Mouse (Mus musculus) lung, adult 2 months (tissue): ENCODE measurements around the gene Clrn3. TPM values are rescaled to one million over a fixed set of nuclear protein-coding genes. Genes with fewer than 3 reads are reported as not detected.

Source experiments
- DNase-seq: peaks from one replicate; pipeline ENCODE4 v3.0.0; 2022
- H3K4me1 ChIP-seq: fragments of 200-500 bp; 2 replicates; pipeline ENCODE4 v1.6.1; 2011; ENCODE audit warnings: low read length; ENCODE audit not compliant: control insufficient read depth, insufficient read depth
- H3K4me3 ChIP-seq: fragments of 200-500 bp; replicated peaks from 2 replicates; pipeline ENCODE3; 2011; ENCODE audit warnings: low read depth, mild to moderate bottlenecking, control low read depth, low read length; ENCODE audit errors: extremely low read depth
- CTCF ChIP-seq: fragments of 200-500 bp; IDR thresholded peaks from 2 replicates; pipeline ENCODE4 v1.5.1; 2011; ENCODE audit warnings: mild to moderate bottlenecking, low read length, control low read depth; ENCODE audit not compliant: insufficient read depth
- POLR2A ChIP-seq: fragments of 200-500 bp; IDR thresholded peaks from 2 replicates; pipeline ENCODE4 v1.6.1; 2011; ENCODE audit warnings: low read depth, mild to moderate bottlenecking, control low read depth, low read length, borderline replicate concordance; ENCODE audit errors: extremely low read depth
- WGBS: fragments of 180-500 bp; shearing (Covaris S2); methylation state at CpG from one replicate; pipeline ENCODE4 v1.1.7; 2018; 5-methylcytosine and 5-hydroxymethylcytosine counted together
- polyA plus RNA-seq: library from polyadenylated mRNA; depleted of rRNA; stranded (reverse); fragments of >200 nt; gene quantifications from 2 replicates; pipeline ENCODE4 v1.2.3, GENCODE M21; 2012

Clrn3 gene
- polyA plus RNA-seq, 1 experiment, result not detected

GRCm38 (mm10) chr7:135556663-135557402, 28.4 kb upstream of the Clrn3 start:
- TF ChIP-seq POLR2A, result no peak
- TF ChIP-seq CTCF, result no peak
- no peak for DNase-seq
- Histone ChIP-seq H3K4me1 (peaks cover 2% of the 10 kb centered on the region; the same call in 1 of the 2 replicates), H3K4me3 (no peak overlapping the region)
- 71% methylated on average over 3 of the region's 3 CpGs for WGBS

GRCm38 (mm10) chr7:135553550-135553949, 25.1 kb upstream of the Clrn3 start:
- 75% methylated on average over 3 of the region's 3 CpGs for WGBS
- no peak overlapping the region for H3K4me3 ChIP-seq
- H3K4me1 ChIP-seq, result peaks cover 2% of the 10 kb centered on the region; the same call in 1 of the 2 replicates
- DNase-seq, result no peak
- no peak for TF ChIP-seq CTCF
- TF ChIP-seq POLR2A, result no peak

- TF ChIP-seq POLR2A (no peak), CTCF (no peak)
- Histone ChIP-seq H3K4me1 (peaks cover 2% of the 10 kb centered on the region; the same call in 1 of the 2 replicates), H3K4me3 (no peak overlapping the region)
- peak; percentile 45 for DNase-seq
- WGBS, result 29% methylated on average over 1 of the region's 1 CpGs
These were observed 23.1 kb upstream of the Clrn3 start for GRCm38 (mm10) chr7:135551547-135551946.

- 66% methylated on average over 6 of the region's 6 CpGs for WGBS
- H3K4me3 ChIP-seq, result no peak overlapping the region
- no peak for TF ChIP-seq CTCF
- TF ChIP-seq POLR2A, result no peak
These were observed 20.0 kb upstream of the Clrn3 start for GRCm38 (mm10) chr7:135548434-135548833.

GRCm38 (mm10) chr7:135546530-135546929, 18.1 kb upstream of the Clrn3 start:
- Histone ChIP-seq H3K4me1 (no peaks in the 10 kb centered on the region), H3K4me3 (no peak overlapping the region)
- 47% methylated on average over 5 of the region's 5 CpGs for WGBS
- no peak for TF ChIP-seq POLR2A
- no peak for TF ChIP-seq CTCF
- no peak for DNase-seq

More at GRCm38 (mm10) chr7:135548434-135548833, 20.0 kb upstream of the Clrn3 start:
- no peak for DNase-seq
- no peaks in the 10 kb centered on the region for H3K4me1 ChIP-seq

GRCm38 (mm10) chr7:135545957-135546356, 17.5 kb upstream of the Clrn3 start:
- no peak for TF ChIP-seq CTCF
- no peak for TF ChIP-seq POLR2A
- H3K4me1 ChIP-seq, result no peaks in the 10 kb centered on the region
- H3K4me3 ChIP-seq, result no peak overlapping the region
- 58% methylated on average over 7 of the region's 7 CpGs for WGBS
- no peak for DNase-seq

- no peak overlapping the region for H3K4me3 ChIP-seq
- WGBS, result 87% methylated on average over 6 of the region's 6 CpGs
- TF ChIP-seq CTCF (no peak), POLR2A (no peak)
- no peak for DNase-seq
- H3K4me1 ChIP-seq, result no peaks in the 10 kb centered on the region
These were observed 15.9 kb upstream of the Clrn3 start for GRCm38 (mm10) chr7:135544321-135544720.

GRCm38 (mm10) chr7:135543033-135543432, 14.6 kb upstream of the Clrn3 start:
- Histone ChIP-seq H3K4me1 (no peaks in the 10 kb centered on the region; the same call in 1 of the 2 replicates), H3K4me3 (no peak overlapping the region)
- 42% methylated on average over 3 of the region's 3 CpGs for WGBS
- TF ChIP-seq CTCF (no peak), POLR2A (no peak)
- DNase-seq, result no peak

GRCm38 (mm10) chr7:135542235-135542634, 13.8 kb upstream of the Clrn3 start:
- no peaks in the 10 kb centered on the region; the same call in 1 of the 2 replicates for H3K4me1 ChIP-seq
- H3K4me3 ChIP-seq, result no peak overlapping the region
- TF ChIP-seq CTCF (no peak), POLR2A (no peak)
- 57% methylated on average over 3 of the region's 3 CpGs for WGBS
- DNase-seq, result no peak

- TF ChIP-seq CTCF, result no peak
- no peak for TF ChIP-seq POLR2A
- no peak for DNase-seq
- WGBS, result 77% methylated on average over 2 of the region's 2 CpGs
- H3K4me1 ChIP-seq, result no peaks in the 10 kb centered on the region; the same call in 1 of the 2 replicates
- no peak overlapping the region for H3K4me3 ChIP-seq
These were observed 11.0 kb upstream of the Clrn3 start for GRCm38 (mm10) chr7:135539429-135539828.
